Mouse (Mus musculus) liver, embryonic 15.5 days (tissue): Measurements from ENCODE around the gene Pik3c2b. TPM values are rescaled to one million over a fixed set of nuclear protein-coding genes. Genes with fewer than 3 reads are reported as not detected.
A peak's percentile ranks its signal among the peaks of the same experiment; 100 is the strongest.

Experiments used
- ATAC-seq: fragments of 200-750 bp; cut with Nextera tagmentation; 2 replicates; pipeline ENCODE4 v1.8.0; 2017; ENCODE audit warnings: moderate number of reproducible peaks, mild to moderate bottlenecking, moderate library complexity; ENCODE audit not compliant: insufficient read depth
- H3K27ac ChIP-seq: fragments of 300-500 bp; sonication (generic); replicated peaks from 2 replicates; pipeline ENCODE4 v1.5.1; 2015; ENCODE audit warnings: mild to moderate bottlenecking, inconsistent platforms
- H3K27me3 ChIP-seq: fragments of 300-500 bp; sonication (generic); 2 replicates; pipeline ENCODE4 v1.6.1; 2015; ENCODE audit warnings: mild to moderate bottlenecking, inconsistent platforms
- H3K36me3 ChIP-seq: fragments of 300-500 bp; sonication (generic); replicated peaks from 2 replicates; pipeline ENCODE4 v1.6.1; 2015; ENCODE audit warnings: moderate library complexity, mild to moderate bottlenecking, inconsistent platforms
- H3K4me1 ChIP-seq: fragments of 300-500 bp; sonication (generic); replicated peaks from 2 replicates; pipeline ENCODE4 v1.6.1; 2015; ENCODE audit warnings: inconsistent platforms
- H3K4me2 ChIP-seq: fragments of 300-500 bp; sonication (generic); 2 replicates; pipeline ENCODE4 v1.6.1; 2015; ENCODE audit warnings: moderate library complexity, mild to moderate bottlenecking, inconsistent platforms
- H3K4me3 ChIP-seq: fragments of 300-500 bp; sonication (generic); replicated peaks from 2 replicates; pipeline ENCODE4 v1.5.1; 2015; ENCODE audit warnings: mild to moderate bottlenecking, inconsistent platforms
- H3K9ac ChIP-seq: fragments of 300-500 bp; sonication (generic); 2 replicates; pipeline ENCODE4 v1.6.1; 2015; ENCODE audit warnings: moderate library complexity, mild to moderate bottlenecking, inconsistent platforms
- H3K9me3 ChIP-seq: fragments of 300-500 bp; sonication (generic); replicated peaks from 2 replicates; pipeline ENCODE4 v1.6.1; 2016; ENCODE audit warnings: inconsistent platforms
- WGBS: fragments of 180-500 bp; shearing (Covaris S2); methylation state at CpG from one replicate; pipeline ENCODE4 v1.1.7; 2015; ENCODE audit warnings: mixed read lengths; ENCODE audit not compliant: insufficient replicate concordance; 5-methylcytosine and 5-hydroxymethylcytosine counted together
- polyA plus RNA-seq: library from polyadenylated mRNA; unstranded; fragments of >200 nt; fragmentation: Nextera tagmentation; extraction: Ambion mirVana; gene quantifications from 2 replicates; pipeline ENCODE4 v1.2.1, GENCODE M21; 2015

Gene Pik3c2b
- polyA plus RNA-seq, 1 experiment from 2014 or later, result 0.77 TPM

DNA sequence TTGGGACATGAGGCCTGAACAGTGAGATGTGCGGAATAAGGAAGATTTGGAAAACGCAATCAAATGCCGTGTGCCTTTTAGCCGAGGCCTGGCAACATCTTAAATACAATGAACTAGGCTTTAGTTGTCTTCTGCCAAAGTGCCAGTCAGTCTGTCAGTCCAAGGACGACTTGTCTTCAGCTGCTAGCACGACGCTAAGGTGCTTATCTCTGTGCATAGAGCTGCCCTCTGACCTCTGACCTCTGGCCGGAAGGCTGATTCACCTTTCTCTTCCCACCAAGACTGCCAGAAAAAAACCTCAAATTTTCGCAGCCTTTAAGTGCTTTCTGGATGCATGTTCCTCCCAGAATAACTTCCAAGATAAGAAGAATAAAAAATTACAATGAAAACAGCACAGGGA, 81.9 kb downstream of the Pik3c2b start:
- Histone ChIP-seq H3K9me3 (no peaks in the 10 kb centered on the region), H3K9ac (no peak overlapping the region), H3K4me3 (no peak overlapping the region), H3K36me3 (peaks cover under 1% of the 10 kb centered on the region; the same call in 1 of the 2 replicates), H3K27ac (no peak overlapping the region), H3K4me2 (no peak overlapping the region), H3K27me3 (no peaks in the 10 kb centered on the region), H3K4me1 (peaks cover 28% of the 10 kb centered on the region)
- no peak for ATAC-seq
- WGBS, result 63% methylated on average over 9 of the region's 9 CpGs

DNA sequence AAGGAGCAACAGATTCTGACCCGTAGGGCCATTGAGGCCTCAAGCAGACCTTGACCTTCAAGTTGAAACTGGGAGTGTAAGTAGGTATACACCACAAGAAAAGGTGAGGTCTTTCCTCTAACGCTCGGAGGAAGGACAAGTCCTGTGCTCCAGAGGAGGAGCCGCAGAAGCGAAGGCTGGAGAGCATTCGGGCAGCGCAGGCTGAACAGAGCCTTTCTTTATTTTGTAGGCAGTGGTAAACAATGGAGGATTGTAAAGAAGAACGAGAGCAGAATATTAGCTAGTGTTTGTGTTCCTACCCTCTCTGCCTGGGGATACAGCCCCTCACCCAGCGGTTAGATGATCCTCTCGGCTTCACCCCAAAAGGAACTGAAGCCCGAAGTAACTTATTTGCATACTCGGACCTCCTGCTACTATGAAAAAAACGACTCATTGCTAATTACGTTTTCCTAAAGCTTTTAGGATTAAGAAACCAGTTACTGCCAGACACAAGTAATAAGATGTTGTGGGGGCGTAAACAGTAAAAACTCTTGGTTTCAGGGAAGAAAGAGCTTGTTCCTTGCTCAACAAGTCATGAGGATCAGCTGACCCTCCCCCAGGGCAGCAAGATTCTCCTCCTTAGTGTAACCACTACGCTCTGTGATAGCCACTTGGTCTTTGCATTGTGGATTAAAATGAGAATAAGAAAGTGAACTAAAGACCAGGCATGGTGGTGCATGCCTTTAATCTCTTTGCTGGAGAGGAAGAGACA, 84.2 kb downstream of the Pik3c2b start:
- 37% methylated on average over 16 of the region's 16 CpGs for WGBS
- ATAC-seq, result no peak

DNA sequence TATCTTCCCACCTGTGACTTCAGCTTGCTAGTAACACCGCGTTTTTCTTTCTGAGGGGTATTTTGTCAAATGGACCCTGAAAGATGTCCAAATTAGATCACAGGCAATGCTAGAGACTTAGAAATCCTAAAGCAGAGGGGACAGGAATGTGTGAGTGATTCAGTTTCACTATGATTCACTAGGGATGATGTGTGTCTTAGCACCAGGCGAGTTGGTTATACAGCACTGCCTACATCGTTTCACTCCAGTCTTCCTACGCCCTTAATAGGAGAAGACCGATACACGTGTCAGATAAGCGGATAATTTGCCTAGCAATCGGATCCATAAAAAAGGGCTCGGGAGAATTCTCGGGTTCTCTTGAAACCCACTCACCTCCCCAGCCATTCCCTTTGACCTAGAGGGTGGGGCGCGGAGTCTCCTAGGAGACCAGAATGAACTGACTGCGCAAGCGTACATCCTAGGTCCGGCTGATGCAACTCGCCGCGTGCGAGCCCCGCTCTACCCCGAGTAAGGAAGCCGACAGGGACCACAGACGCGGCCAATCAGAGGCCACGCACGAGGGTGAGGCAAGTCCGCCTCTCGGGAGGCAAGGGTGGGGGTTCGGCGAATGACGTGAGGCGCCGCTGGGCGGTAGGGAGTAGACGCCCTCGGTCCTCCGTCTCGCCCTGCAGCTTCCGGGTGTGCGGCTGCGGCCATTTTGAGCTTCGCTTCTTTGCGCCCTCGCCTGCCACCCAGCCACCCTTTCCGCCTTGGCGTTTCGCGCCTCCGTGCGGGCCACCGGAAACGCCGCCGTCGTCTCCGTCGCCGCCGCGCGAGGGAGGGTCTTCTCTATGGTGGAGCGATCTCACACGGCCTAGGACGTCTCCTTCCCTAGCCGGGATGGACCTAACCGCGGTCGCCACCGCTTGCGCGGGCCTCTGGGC, 85.4 kb downstream of the Pik3c2b start, which contains the start of gene Ppp1r15b:
Ppp1r15b (plus strand) TSS at position 506 of the 923 bp plus-strand sequence.
- Histone ChIP-seq H3K27ac (peak within 1 kb of the TSS; percentile 95), H3K4me2 (peak within 1 kb of the TSS; percentile 80), H3K27me3 (no peaks in the 10 kb centered on the region), H3K9me3 (no peaks in the 10 kb centered on the region), H3K4me3 (peak within 1 kb of the TSS; percentile 95), H3K36me3 (peaks cover 34% of the 10 kb centered on the region), H3K9ac (peak within 1 kb of the TSS; percentile 93), H3K4me1 (peaks cover 27% of the 10 kb centered on the region)
- under 1% methylated on average over 72 of the region's 72 CpGs for WGBS
- peak; percentile 95 for ATAC-seq

More for the DNA sequence above, 84.2 kb downstream of the Pik3c2b start:
- peak overlapping the region; percentile 80 for H3K4me2 ChIP-seq
- no peaks in the 10 kb centered on the region for H3K9me3 ChIP-seq
- peak overlapping the region; percentile 95 for H3K4me3 ChIP-seq
- H3K27ac ChIP-seq, result peak overlapping the region; percentile 95
- peaks cover 23% of the 10 kb centered on the region for H3K36me3 ChIP-seq
- peak overlapping the region; percentile 61 for H3K9ac ChIP-seq
- no peaks in the 10 kb centered on the region for H3K27me3 ChIP-seq
- H3K4me1 ChIP-seq, result peaks cover 26% of the 10 kb centered on the region

DNA sequence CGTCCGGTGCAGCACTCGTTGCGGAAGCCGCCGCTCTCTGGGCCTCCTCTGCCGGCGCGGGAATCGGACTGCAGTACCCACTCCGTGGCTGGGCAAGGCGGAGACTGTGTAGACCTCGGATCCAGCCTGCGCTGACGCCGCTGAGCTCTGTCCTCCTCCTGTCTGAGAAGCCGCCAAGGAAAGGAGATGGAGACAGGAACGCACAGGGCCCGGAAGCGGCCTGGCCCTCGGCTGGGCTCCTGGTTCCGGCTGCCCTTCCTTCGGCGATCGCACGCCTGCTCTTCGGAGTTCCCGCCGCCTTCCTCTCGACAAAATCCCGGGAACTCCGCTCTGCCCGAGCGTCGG, 86.1 kb downstream of the Pik3c2b start:
- no peak for ATAC-seq
- WGBS, result under 1% methylated on average over 35 of the region's 35 CpGs
- Histone ChIP-seq H3K4me3 (peak overlapping the region; percentile 95), H3K9me3 (no peaks in the 10 kb centered on the region), H3K9ac (peak overlapping the region; percentile 93), H3K4me2 (peak overlapping the region; percentile 80), H3K27ac (peak overlapping the region; percentile 95), H3K4me1 (peaks cover 31% of the 10 kb centered on the region), H3K36me3 (peaks cover 40% of the 10 kb centered on the region), H3K27me3 (no peaks in the 10 kb centered on the region)

DNA sequence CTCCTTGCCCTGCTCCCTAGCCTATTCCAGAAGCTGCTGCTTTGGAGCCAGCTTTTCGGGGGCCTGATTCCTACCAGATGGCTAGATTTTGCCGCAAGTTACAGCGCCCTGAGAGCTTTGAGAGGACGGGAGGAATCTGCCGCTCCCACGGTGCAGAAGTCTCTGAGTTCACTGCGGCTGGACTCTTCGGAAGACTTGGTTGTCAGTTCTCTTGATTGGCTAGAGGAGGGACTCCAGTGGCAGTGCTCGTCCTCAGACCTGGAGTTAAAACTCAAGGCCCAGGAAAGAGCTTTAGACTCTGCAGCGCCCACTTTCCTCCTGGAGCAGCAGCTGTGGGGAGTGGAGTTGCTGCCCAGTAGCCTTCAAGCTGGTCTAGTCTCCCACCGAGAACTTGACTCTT, 86.5 kb downstream of the Pik3c2b start:
- H3K9ac ChIP-seq, result peak overlapping the region; percentile 93
- H3K4me1 ChIP-seq, result peaks cover 33% of the 10 kb centered on the region
- H3K27me3 ChIP-seq, result no peaks in the 10 kb centered on the region
- peak overlapping the region; percentile 95 for H3K27ac ChIP-seq
- H3K36me3 ChIP-seq, result peaks cover 44% of the 10 kb centered on the region
- WGBS, result under 1% methylated on average over 11 of the region's 11 CpGs
- H3K4me3 ChIP-seq, result peak overlapping the region; percentile 95
- peak overlapping the region; percentile 80 for H3K4me2 ChIP-seq
- no peak for ATAC-seq
- no peaks in the 10 kb centered on the region for H3K9me3 ChIP-seq

DNA sequence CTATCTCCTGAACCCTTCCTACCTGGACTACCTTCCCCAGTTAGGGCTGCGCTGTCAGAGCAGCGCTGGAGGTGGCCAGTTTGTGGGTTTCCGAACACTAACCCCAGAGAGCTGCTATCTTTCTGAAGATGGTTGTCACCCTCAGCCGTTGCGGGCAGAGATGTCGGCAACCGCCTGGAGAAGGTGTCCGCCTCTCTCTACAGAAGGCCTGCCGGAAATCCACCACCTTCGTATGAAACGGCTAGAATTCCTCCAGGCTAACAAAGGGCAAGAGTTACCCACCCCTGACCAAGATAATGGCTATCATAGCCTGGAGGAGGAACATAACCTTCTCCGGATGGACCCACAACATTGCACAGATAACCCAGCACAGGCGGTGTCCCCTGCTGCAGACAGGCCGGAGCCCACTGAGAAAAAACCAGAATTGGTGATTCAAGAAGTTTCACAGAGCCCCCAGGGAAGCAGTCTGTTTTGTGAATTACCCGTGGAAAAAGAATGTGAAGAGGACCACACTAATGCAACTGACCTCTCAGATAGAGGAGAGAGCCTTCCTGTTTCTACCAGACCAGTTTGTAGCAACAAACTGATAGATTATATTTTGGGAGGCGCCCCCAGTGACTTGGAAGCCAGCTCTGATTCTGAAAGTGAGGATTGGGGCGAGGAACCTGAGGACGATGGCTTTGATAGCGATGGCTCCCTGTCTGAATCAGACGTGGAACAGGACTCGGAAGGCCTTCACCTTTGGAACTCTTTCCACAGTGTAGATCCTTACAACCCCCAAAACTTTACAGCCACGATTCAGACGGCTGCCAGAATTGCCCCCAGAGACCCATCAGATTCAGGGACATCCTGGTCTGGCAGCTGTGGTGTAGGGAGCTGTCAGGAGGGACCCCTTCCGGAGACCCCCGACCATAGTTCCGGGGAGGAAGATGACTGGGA, 87.2 kb downstream of the Pik3c2b start:
- Histone ChIP-seq H3K27me3 (no peaks in the 10 kb centered on the region), H3K36me3 (peaks cover 52% of the 10 kb centered on the region), H3K9ac (peak overlapping the region; percentile 93), H3K9me3 (no peaks in the 10 kb centered on the region), H3K4me3 (peak overlapping the region; percentile 95), H3K4me2 (peak overlapping the region; percentile 80), H3K4me1 (peaks cover 41% of the 10 kb centered on the region), H3K27ac (peak overlapping the region; percentile 95)
- ATAC-seq, result no peak
- WGBS, result 1% methylated on average over 26 of the region's 26 CpGs

DNA sequence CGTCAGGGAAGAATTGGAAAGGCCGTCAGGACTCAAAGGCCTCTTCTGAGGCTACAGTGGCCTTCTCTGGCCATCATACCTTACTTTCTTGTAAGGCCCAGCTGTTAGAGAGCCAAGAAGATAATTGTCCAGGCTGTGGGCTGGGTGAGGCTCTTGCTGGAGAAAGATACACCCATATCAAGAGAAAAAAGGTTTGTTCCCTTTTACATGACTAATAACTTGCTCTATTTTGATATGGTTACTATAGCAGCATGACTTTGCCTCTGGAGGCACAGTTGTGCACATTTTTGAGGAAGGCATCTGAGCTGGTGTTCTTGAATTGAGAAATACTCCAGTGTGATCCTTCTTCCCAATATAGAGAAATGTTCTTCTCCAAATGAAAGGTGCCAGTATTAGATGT, 88.0 kb downstream of the Pik3c2b start:
- Histone ChIP-seq H3K9ac (peak overlapping the region; percentile 93), H3K36me3 (peaks cover 59% of the 10 kb centered on the region), H3K9me3 (no peaks in the 10 kb centered on the region), H3K4me1 (peaks cover 47% of the 10 kb centered on the region), H3K4me2 (peak overlapping the region; percentile 80), H3K27ac (peak overlapping the region; percentile 95), H3K4me3 (peak overlapping the region; percentile 95), H3K27me3 (no peaks in the 10 kb centered on the region)
- peak; percentile 2; the same call in 1 of the 2 replicates for ATAC-seq
- WGBS, result 0% methylated on average over 2 of the region's 2 CpGs

DNA sequence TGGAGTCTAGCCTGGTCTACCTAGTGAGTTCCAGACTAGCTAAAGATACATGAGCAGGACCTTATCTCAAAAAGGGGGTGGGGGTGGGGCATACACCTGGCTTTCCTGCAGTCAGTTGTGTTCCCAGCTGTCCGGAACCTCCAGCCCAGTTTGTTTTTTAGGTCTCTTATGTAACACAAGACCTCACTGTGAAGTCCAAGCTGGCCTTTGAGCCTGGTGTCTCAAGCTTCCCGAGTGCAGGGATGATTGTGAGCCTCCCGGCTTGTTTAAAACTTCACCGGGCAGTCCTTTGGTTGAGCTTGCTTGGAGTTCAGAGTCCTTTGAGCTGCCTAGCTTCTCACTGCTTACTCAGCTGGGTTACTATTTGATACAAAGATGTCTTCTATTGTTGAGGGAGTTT, 88.6 kb downstream of the Pik3c2b start:
- no peaks in the 10 kb centered on the region for H3K27me3 ChIP-seq
- H3K36me3 ChIP-seq, result peaks cover 66% of the 10 kb centered on the region
- H3K27ac ChIP-seq, result peak overlapping the region; percentile 95
- peak overlapping the region; percentile 80 for H3K4me2 ChIP-seq
- H3K4me1 ChIP-seq, result peaks cover 51% of the 10 kb centered on the region
- peak overlapping the region; percentile 95 for H3K4me3 ChIP-seq
- no peaks in the 10 kb centered on the region for H3K9me3 ChIP-seq
- 0% methylated on average over 4 of the region's 4 CpGs for WGBS
- peak overlapping the region; percentile 93 for H3K9ac ChIP-seq
- ATAC-seq, result no peak

DNA sequence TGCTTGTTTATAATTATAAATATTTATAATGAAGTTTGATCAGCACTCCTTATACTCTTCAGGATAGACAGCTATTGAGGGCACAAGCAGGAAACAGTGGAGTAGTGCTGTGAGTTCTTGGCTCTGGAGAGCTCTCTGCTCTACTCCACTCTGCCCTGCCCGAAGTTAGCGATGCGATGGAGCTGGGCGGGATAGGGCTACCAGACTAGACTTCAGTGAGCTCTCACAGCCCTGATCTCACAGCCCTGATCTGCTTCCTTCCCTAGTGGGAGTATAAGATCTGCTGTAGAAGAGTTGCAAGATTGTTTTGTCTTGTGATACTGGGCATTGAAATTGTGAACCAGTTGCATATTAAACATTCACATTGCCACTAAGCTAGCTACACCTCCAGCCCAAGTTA, 89.4 kb downstream of the Pik3c2b start:
- Histone ChIP-seq H3K9ac (peak overlapping the region; percentile 93), H3K4me2 (peak overlapping the region; percentile 80), H3K4me3 (peak overlapping the region; percentile 95), H3K27me3 (no peaks in the 10 kb centered on the region), H3K27ac (peak overlapping the region; percentile 30; the same call in 1 of the 2 replicates), H3K4me1 (peaks cover 46% of the 10 kb centered on the region), H3K36me3 (peaks cover 73% of the 10 kb centered on the region), H3K9me3 (no peaks in the 10 kb centered on the region)
- no peak for ATAC-seq
- 4% methylated on average over 4 of the region's 4 CpGs for WGBS

DNA sequence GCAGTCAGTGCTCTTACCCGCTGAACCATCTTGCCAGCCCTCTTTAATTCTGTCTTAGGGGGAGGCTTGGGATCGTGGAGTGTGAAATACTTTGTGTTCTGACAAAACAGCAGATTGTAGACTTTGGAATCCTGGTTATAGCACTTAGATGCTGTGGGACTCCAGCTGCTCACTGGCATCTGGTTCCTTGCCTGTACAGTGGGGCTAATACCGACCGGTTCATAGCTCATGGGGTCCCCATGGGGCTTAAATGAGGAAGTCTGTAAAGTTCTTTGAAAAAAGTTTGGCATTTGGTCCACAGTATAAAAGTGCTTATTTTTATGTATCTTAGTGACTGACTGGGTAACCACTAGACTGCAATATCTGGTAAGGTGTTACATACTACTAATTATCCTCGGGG, 90.3 kb downstream of the Pik3c2b start:
- Histone ChIP-seq H3K9me3 (no peaks in the 10 kb centered on the region), H3K4me1 (peaks cover 38% of the 10 kb centered on the region), H3K27ac (no peak overlapping the region), H3K27me3 (no peaks in the 10 kb centered on the region), H3K9ac (peak overlapping the region; percentile 37; the same call in 1 of the 2 replicates), H3K4me2 (peak overlapping the region; percentile 80), H3K4me3 (peak overlapping the region; percentile 95), H3K36me3 (peaks cover 82% of the 10 kb centered on the region)
- 39% methylated on average over 5 of the region's 5 CpGs for WGBS
- no peak for ATAC-seq
